Mouse (Mus musculus): Measurements from ENCODE around the gene Gpc6. TPM values are rescaled to one million over a fixed set of nuclear protein-coding genes. Genes with fewer than 3 reads are reported as not detected.
"Not testable (repeated sequence)": the region's sequence is repeated elsewhere in the genome, so short reads cannot be mapped to it uniquely, and the experiment has no call there.

Gpc6 gene
- polyA plus RNA-seq, 1 experiment from 2014 or later: 14.5 TPM

GRCm38 (mm10) chr14:117421170-117421569 is 496.1 kb downstream of the Gpc6 start:
- WGBS: 54% methylated on average over 3 of the region's 3 CpGs

GRCm38 (mm10) chr14:117426116-117426515 is 501.0 kb downstream of the Gpc6 start:
- no peak overlapping the region for H3K27ac ChIP-seq (replicated peaks in 1 of 2; ENCODE audit: control insufficient read depth in 1 of 2, insufficient read depth in 1 of 2, low read depth in 2 of 2, low read length in 2 of 2)
- ATAC-seq (ENCODE audit: insufficient number of reproducible peaks, insufficient read depth, low FRiP score, low read depth): no peak
- no peak overlapping the region for H3K4me2 ChIP-seq (ENCODE audit: low read length)
- no peak overlapping the region for H3K4me3 ChIP-seq (ENCODE audit: control insufficient read depth in 1 of 2, insufficient read depth in 1 of 2, low read depth in 1 of 2, low read length in 2 of 2)
- H3K9ac ChIP-seq (ENCODE audit: low read length): no peak overlapping the region
- 44% methylated on average over 7 of the region's 7 CpGs for WGBS
- H3K36me3 ChIP-seq (ENCODE audit: control insufficient read depth, insufficient read depth, low read length): no peaks in the 10 kb centered on the region
- H3K4me1 ChIP-seq (ENCODE audit: control insufficient read depth in 2 of 2, insufficient read depth in 2 of 2, low read length in 2 of 2): no peaks in the 10 kb centered on the region
- H3K27me3 ChIP-seq (ENCODE audit: control insufficient read depth, insufficient read depth, low read length): no peaks in the 10 kb centered on the region
- no peaks in the 10 kb centered on the region for H3K9me3 ChIP-seq (ENCODE audit: control insufficient read depth, low read length)

More at GRCm38 (mm10) chr14:117421170-117421569, 496.1 kb downstream of the Gpc6 start:
- ATAC-seq (ENCODE audit: insufficient number of reproducible peaks, insufficient read depth, low FRiP score, low read depth): no peak
- H3K9me3 ChIP-seq (ENCODE audit: control insufficient read depth, low read length): no peaks in the 10 kb centered on the region
- H3K4me3 ChIP-seq (ENCODE audit: control insufficient read depth in 1 of 2, insufficient read depth in 1 of 2, low read depth in 1 of 2, low read length in 2 of 2): no peak overlapping the region
- H3K36me3 ChIP-seq (ENCODE audit: control insufficient read depth, insufficient read depth, low read length): no peaks in the 10 kb centered on the region
- no peaks in the 10 kb centered on the region for H3K27me3 ChIP-seq (ENCODE audit: control insufficient read depth, insufficient read depth, low read length)
- H3K4me2 ChIP-seq (ENCODE audit: low read length): no peak overlapping the region
- no peak overlapping the region for H3K9ac ChIP-seq (ENCODE audit: low read length)
- no peaks in the 10 kb centered on the region for H3K4me1 ChIP-seq (ENCODE audit: control insufficient read depth in 2 of 2, insufficient read depth in 2 of 2, low read length in 2 of 2)
- no peak overlapping the region for H3K27ac ChIP-seq (replicated peaks in 1 of 2; ENCODE audit: control insufficient read depth in 1 of 2, insufficient read depth in 1 of 2, low read depth in 2 of 2, low read length in 2 of 2)

DNA sequence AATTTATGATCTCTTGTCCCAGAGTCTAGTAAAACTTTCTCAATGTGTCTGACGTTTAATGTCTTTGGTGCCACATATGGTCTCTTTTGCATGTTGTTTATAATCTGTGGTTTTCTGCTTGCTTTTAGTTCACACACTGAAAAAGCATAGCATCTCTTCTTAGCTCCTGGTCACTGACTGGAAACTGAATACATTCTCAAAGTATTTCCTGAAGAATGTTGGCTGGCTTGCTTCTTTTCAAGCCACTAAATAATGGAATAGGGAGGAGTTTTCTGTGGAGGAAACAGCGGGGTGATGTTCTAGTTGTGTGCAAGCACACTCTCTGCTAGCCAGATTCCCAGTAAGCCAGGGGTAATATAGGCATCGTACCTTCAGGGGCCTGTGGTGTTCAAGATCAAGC is 502.7 kb downstream of the Gpc6 start:
- Histone ChIP-seq H3K27ac (replicated peaks in 1 of 2; ENCODE audit: control insufficient read depth in 1 of 2, insufficient read depth in 1 of 2, low read depth in 2 of 2, low read length in 2 of 2) (no peak overlapping the region), H3K9ac (ENCODE audit: low read length) (no peak overlapping the region), H3K4me1 (ENCODE audit: control insufficient read depth in 2 of 2, insufficient read depth in 2 of 2, low read length in 2 of 2) (no peaks in the 10 kb centered on the region), H3K36me3 (ENCODE audit: control insufficient read depth, insufficient read depth, low read length) (no peaks in the 10 kb centered on the region), H3K27me3 (ENCODE audit: control insufficient read depth, insufficient read depth, low read length) (no peaks in the 10 kb centered on the region), H3K4me3 (ENCODE audit: control insufficient read depth in 1 of 2, insufficient read depth in 1 of 2, low read depth in 1 of 2, low read length in 2 of 2) (no peak overlapping the region), H3K9me3 (ENCODE audit: control insufficient read depth, low read length) (no peaks in the 10 kb centered on the region), H3K4me2 (ENCODE audit: low read length) (no peak overlapping the region)
- ATAC-seq (ENCODE audit: insufficient number of reproducible peaks, insufficient read depth, low FRiP score, low read depth): no peak
- 62% methylated on average over 3 of the region's 3 CpGs for WGBS

- Histone ChIP-seq H3K27ac (replicated peaks in 1 of 2; ENCODE audit: control insufficient read depth in 1 of 2, insufficient read depth in 1 of 2, low read depth in 2 of 2, low read length in 2 of 2) (no peak overlapping the region), H3K9me3 (ENCODE audit: control insufficient read depth, low read length) (no peaks in the 10 kb centered on the region), H3K9ac (ENCODE audit: low read length) (no peak overlapping the region), H3K4me1 (ENCODE audit: control insufficient read depth in 2 of 2, insufficient read depth in 2 of 2, low read length in 2 of 2) (no peaks in the 10 kb centered on the region), H3K36me3 (ENCODE audit: control insufficient read depth, insufficient read depth, low read length) (no peaks in the 10 kb centered on the region), H3K4me2 (ENCODE audit: low read length) (no peak overlapping the region), H3K27me3 (ENCODE audit: control insufficient read depth, insufficient read depth, low read length) (no peaks in the 10 kb centered on the region), H3K4me3 (ENCODE audit: control insufficient read depth in 1 of 2, insufficient read depth in 1 of 2, low read depth in 1 of 2, low read length in 2 of 2) (no peak overlapping the region)
- no peak for ATAC-seq (ENCODE audit: insufficient number of reproducible peaks, insufficient read depth, low FRiP score, low read depth)
- WGBS: 89% methylated on average over 13 of the region's 13 CpGs
Measured at GRCm38 (mm10) chr14:117435739-117436138, 510.6 kb downstream of the Gpc6 start.

DNA sequence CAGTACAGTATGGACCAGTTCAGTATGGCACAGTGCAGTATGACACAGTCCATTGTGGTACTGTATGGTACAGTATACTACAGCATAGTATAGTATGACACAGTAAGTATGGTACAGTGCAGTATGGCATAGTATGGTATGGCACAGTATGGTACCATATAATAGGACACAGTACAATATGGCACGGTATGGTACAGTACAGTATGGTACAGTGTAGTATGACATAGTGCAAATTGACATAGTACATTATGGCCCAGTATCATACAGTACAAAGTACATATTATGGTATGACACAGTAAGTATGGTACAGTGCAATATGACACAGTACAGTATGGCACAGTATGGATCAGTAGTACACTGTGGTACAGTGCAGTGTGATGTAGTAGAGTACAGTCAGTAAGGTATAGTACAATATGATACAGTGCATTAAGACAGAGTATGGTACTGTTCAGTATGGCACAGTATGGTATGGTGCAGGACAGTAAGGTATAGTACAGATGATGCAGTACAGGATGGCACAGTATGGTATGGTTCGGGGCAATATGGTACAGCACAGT is 521.6 kb downstream of the Gpc6 start:
- H3K4me1 ChIP-seq (ENCODE audit: control insufficient read depth in 2 of 2, insufficient read depth in 2 of 2, low read length in 2 of 2); H3K4me3 ChIP-seq (ENCODE audit: control insufficient read depth in 1 of 2, insufficient read depth in 1 of 2, low read depth in 1 of 2, low read length in 2 of 2); ATAC-seq (ENCODE audit: insufficient number of reproducible peaks, insufficient read depth, low FRiP score, low read depth); H3K9ac ChIP-seq (ENCODE audit: low read length); H3K27ac ChIP-seq (replicated peaks in 1 of 2; ENCODE audit: control insufficient read depth in 1 of 2, insufficient read depth in 1 of 2, low read depth in 2 of 2, low read length in 2 of 2); H3K36me3 ChIP-seq (ENCODE audit: control insufficient read depth, insufficient read depth, low read length); H3K4me2 ChIP-seq (ENCODE audit: low read length); H3K27me3 ChIP-seq (ENCODE audit: control insufficient read depth, insufficient read depth, low read length); H3K9me3 ChIP-seq (ENCODE audit: control insufficient read depth, low read length): not testable (repeated sequence)
- WGBS: 92% methylated on average over 2 of the region's 2 CpGs

GRCm38 (mm10) chr14:117451391-117451991 is 526.4 kb downstream of the Gpc6 start:
- Histone ChIP-seq H3K27ac (replicated peaks in 1 of 2; ENCODE audit: control insufficient read depth in 1 of 2, insufficient read depth in 1 of 2, low read depth in 2 of 2, low read length in 2 of 2) (no peak overlapping the region), H3K9me3 (ENCODE audit: control insufficient read depth, low read length) (no peaks in the 10 kb centered on the region), H3K4me1 (ENCODE audit: control insufficient read depth in 2 of 2, insufficient read depth in 2 of 2, low read length in 2 of 2) (no peaks in the 10 kb centered on the region), H3K4me2 (ENCODE audit: low read length) (no peak overlapping the region), H3K27me3 (ENCODE audit: control insufficient read depth, insufficient read depth, low read length) (no peaks in the 10 kb centered on the region), H3K4me3 (ENCODE audit: control insufficient read depth in 1 of 2, insufficient read depth in 1 of 2, low read depth in 1 of 2, low read length in 2 of 2) (no peak overlapping the region), H3K9ac (ENCODE audit: low read length) (no peak overlapping the region), H3K36me3 (ENCODE audit: control insufficient read depth, insufficient read depth, low read length) (no peaks in the 10 kb centered on the region)
- no peak for ATAC-seq (ENCODE audit: insufficient number of reproducible peaks, insufficient read depth, low FRiP score, low read depth)
- 49% methylated on average over 3 of the region's 3 CpGs for WGBS

DNA sequence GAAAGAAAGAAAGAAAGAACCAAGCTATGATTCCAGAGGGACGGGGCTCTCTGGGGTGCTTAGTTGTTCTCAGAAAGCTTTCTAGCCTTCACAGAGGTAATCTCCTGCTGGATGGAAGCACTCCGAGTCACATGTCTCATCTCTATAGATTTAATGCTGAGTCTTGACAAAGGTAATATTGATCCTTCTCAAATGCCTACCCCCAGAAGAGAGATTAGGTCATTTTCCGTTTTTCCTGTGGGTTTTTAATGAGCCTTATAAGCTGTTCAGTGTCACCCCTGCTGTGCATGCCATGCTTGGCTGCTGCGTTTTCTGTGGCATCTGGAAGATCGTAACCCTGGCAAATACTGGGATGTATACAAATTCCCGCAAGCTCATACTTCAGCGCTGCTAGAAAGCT is 527.0 kb downstream of the Gpc6 start:
- no peak overlapping the region for H3K27ac ChIP-seq (replicated peaks in 1 of 2; ENCODE audit: control insufficient read depth in 1 of 2, insufficient read depth in 1 of 2, low read depth in 2 of 2, low read length in 2 of 2)
- WGBS: 85% methylated on average over 7 of the region's 7 CpGs

GRCm38 (mm10) chr14:117473378-117473777 is 548.3 kb downstream of the Gpc6 start:
- H3K27me3 ChIP-seq (ENCODE audit: control insufficient read depth, insufficient read depth, low read length): no peaks in the 10 kb centered on the region
- H3K9me3 ChIP-seq (ENCODE audit: control insufficient read depth, low read length): no peaks in the 10 kb centered on the region
- H3K36me3 ChIP-seq (ENCODE audit: control insufficient read depth, insufficient read depth, low read length): no peaks in the 10 kb centered on the region
- H3K27ac ChIP-seq (replicated peaks in 1 of 2; ENCODE audit: control insufficient read depth in 1 of 2, insufficient read depth in 1 of 2, low read depth in 2 of 2, low read length in 2 of 2): no peak overlapping the region
- ATAC-seq (ENCODE audit: insufficient number of reproducible peaks, insufficient read depth, low FRiP score, low read depth): no peak
- H3K4me2 ChIP-seq (ENCODE audit: low read length): no peak overlapping the region
- 79% methylated on average over 2 of the region's 2 CpGs for WGBS
- H3K9ac ChIP-seq (ENCODE audit: low read length): no peak overlapping the region
- H3K4me1 ChIP-seq (ENCODE audit: control insufficient read depth in 2 of 2, insufficient read depth in 2 of 2, low read length in 2 of 2): no peaks in the 10 kb centered on the region
- no peak overlapping the region for H3K4me3 ChIP-seq (ENCODE audit: control insufficient read depth in 1 of 2, insufficient read depth in 1 of 2, low read depth in 1 of 2, low read length in 2 of 2)

More for the DNA sequence above, 527.0 kb downstream of the Gpc6 start:
- Histone ChIP-seq H3K4me3 (ENCODE audit: control insufficient read depth in 1 of 2, insufficient read depth in 1 of 2, low read depth in 1 of 2, low read length in 2 of 2) (no peak overlapping the region), H3K27me3 (ENCODE audit: control insufficient read depth, insufficient read depth, low read length) (no peaks in the 10 kb centered on the region), H3K4me2 (ENCODE audit: low read length) (no peak overlapping the region), H3K9ac (ENCODE audit: low read length) (no peak overlapping the region), H3K36me3 (ENCODE audit: control insufficient read depth, insufficient read depth, low read length) (no peaks in the 10 kb centered on the region), H3K9me3 (ENCODE audit: control insufficient read depth, low read length) (no peaks in the 10 kb centered on the region), H3K4me1 (ENCODE audit: control insufficient read depth in 2 of 2, insufficient read depth in 2 of 2, low read length in 2 of 2) (no peaks in the 10 kb centered on the region)
- no peak for ATAC-seq (ENCODE audit: insufficient number of reproducible peaks, insufficient read depth, low FRiP score, low read depth)

Data from heart, embryonic 14.5 days (tissue).